Mouse (Mus musculus): ENCODE measurements around the gene Mylk2.

DNA sequence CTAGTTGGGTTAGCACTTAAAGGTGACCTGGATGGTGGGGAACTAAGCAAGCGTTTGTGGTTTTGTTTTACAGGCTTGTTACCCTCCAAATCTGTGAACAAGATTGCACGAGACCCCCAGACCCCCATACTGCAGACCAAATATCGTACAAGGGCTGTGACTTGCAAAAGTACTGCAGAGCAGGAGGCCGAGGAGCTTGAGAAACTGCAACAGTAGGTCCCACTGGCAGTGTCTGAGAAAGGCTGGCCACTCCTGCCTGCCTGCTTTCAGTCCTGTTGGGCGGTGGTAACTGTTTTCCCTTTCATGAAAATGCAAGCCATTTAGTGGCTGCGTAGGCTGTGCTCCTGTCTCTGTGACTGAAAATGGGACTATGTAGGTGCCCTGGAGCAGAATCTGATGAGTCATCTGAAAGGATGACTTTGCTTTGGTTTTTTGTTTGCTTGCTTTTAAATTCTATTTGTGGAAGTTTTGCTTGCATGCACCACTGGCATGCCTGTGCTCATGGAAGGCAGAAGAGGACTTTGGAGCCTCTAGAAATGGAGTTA is 27.0 kb upstream of the Mylk2 start:
- TF ChIP-seq ZNF384 (IDR thresholded peaks at IDR 0.05; ENCODE audit: low read depth, low read length) (no peak), MAFK (IDR thresholded peaks at IDR 0.05; ENCODE audit: insufficient read depth, low read depth, low read length) (no peak), HCFC1 (IDR thresholded peaks at IDR 0.05; ENCODE audit: borderline replicate concordance, insufficient read depth, low read length) (no peak), CHD2 (IDR thresholded peaks at IDR 0.05; ENCODE audit: low read depth, low read length) (no peak), ZC3H11A (IDR thresholded peaks at IDR 0.05; ENCODE audit: borderline replicate concordance, low read depth, low read length) (no peak)

All from ES-E14 (cell line).